Mouse (Mus musculus): ENCODE results near the gene Tmem110.

Gene Tmem110

DNA sequence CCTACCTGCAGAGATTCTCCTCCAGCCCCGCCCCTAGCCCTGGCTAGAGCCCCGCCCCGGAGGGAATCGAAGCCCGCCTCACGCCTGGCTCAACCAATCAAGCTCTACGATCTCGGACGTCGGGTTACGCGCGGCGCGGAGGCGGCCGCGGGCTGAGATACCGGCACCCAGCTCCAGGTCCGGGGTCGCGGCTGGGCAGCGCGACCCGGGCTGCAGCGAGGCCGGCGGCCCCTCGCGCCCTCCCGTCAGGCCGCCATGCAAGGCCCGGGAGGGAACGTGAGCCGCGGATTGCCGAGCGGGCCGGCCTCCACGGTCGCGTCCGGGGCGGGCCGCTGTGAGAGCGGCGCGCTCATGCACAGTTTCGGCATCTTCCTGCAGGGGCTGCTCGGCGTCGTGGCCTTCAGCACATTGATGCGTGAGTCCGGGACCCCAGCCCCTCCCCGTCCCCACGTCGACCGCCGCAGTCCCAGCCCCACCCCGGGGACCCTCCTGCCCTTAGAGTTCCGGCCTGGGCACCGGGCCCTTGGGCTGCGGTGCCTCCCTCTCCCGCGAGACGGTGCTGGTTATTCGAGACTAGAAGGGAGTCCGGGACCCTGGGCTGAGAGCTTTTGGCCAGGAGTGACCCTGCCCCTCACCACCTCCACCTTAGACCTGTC lies at the start of gene Tmem110:
Gene Tmem110, plus strand, starts transcription at position 115 of the 656 bp plus-strand sequence.
- DNase-seq: peak; percentile 87

DNA sequence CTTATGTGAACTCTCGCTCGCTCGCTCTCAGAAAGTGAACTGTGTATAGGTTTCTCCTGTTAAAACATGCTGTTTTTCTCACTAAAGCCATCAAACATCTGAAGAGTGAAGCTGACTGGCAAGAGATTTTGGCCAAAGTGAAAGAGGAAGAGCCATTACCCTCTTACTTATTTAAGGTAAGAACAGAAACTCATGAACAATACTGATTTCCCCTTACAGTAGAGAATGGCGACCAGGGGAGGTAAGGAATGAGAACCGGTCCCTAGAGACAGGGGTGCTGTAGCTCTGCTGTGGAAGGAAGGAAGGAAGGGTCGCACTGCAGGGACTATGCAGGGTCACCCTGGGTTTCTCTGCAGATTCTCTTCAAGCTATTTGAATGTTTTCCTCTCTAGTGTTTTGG lies 40.8 kb upstream of the Tmem110 start:
- DNase-seq: no peak

DNA sequence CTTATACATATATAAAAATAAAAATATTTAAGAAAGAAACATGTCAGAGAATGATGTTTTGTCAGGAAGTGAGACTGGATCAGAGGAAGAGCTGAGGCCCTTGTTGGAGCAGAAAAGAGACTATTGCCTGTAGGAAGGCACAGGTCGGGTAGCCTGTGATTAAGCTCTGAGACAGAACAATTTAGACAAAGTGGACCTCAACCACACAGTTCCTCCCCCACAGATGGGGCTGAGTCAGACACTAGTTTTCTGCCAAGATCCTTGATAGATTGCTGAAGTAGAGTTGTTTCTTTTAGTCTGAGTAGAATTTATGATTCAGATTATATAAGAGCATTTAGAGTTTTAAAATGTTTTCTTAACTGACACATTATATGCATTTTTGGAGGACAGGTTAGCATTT lies 35.9 kb upstream of the Tmem110 start:
- DNase-seq: no peak

- DNase-seq: no peak
Observed at GRCm38 (mm10) chr14:30792871-30793270, 32.5 kb upstream of the Tmem110 start.

DNA sequence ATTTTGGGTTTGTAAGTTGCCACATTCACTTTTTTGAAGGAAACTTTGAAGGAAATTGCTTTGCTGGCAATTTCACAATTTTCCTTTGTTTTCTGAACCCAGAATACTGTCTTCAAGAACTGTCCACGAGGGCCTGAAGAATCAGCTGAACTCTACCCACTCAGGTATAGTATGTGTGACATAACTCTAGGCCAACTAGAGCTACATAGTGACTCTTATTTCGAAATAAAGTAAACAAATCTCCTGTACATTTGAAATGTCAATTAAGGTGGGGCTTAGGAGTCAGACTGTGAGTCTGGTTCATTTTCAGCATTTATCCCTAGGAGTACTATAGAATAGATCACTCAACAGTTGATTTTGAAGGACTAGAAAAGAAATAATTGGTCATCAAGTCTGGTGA lies 23.6 kb upstream of the Tmem110 start:
- DNase-seq: no peak

- DNase-seq: no peak
Observed at GRCm38 (mm10) chr14:30821136-30821535, 4.3 kb upstream of the Tmem110 start.

GRCm38 (mm10) chr14:30824456-30824995 lies 864 bp upstream of the Tmem110 start:
- DNase-seq: no peak

DNA sequence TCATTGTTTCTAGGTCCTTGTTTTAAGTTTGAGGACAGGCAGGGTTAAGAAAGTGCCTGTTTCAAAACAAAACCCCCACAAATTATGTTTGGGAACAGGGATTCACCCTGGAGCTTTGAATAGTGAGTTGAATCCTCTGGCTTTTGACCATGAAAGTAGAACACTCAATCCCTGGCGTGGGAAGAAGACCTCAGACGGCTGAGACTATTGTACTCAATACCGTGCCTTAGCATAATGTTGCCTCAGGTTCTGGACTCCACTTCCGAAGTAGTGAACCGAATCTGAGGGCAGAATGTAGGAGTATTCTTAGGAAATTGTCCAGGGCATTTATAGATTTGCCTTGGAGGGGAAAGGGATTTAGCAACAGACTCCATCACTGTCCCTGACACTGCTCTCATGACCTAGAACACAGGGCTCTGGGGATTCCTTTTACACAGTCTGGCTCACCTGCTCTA lies 342 bp upstream of the Tmem110 start:
- DNase-seq: no peak

GRCm38 (mm10) chr14:30826174-30827140 lies 1.1 kb downstream of the Tmem110 start:
- DNase-seq: no peak

GRCm38 (mm10) chr14:30827480-30827879 lies 2.1 kb downstream of the Tmem110 start:
- DNase-seq: no peak

DNA sequence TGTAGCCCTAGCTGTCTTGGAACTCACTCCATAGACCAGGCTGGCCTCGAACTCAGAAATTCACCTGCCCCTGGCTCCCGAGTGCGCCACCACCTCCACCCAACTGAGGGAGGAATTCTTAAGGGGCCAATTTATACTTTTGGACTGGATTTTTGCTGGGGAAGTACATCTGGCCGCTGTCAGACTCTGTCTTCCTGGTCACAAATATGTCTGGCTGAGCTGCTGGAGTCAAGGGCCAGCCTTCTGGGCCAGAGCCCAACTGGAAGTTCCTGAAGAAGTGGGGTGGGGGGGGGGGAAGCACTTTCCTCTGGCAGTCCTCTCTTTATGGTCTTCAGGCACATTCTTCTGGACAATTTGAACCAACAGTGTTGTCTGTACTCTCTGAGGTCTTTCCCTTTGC lies 2.7 kb downstream of the Tmem110 start:
- no peak for DNase-seq

GRCm38 (mm10) chr14:30828635-30829460 lies 3.5 kb downstream of the Tmem110 start:
- DNase-seq: no peak

DNA sequence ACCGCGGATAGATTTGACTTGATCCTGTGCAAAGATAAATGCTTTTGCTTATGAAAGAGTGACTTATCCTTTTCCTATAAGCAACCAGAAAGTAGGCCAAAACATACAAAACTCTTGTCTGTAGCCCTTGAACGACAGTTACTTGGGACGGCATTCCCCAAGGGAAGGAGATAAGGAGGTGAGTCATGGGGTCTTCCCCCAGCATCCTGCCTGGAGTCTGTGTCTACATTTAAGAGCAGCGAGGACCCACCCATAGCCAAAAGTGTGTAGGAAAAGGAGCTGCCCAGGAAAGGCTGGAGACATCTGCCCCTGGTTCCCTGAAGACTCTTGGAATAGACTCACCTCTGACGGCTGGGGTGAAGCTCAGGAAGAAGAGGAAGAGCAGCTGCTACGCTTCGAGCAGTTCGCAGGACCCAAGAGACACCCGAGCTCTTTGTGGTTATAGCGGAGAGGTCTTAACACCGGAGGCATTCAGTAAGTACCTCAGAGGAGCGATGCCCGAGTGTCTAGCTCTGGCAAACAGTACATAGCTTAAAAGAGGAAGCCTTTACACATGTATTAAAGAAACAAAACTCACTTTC lies 12.1 kb downstream of the Tmem110 start:
- DNase-seq: no peak

GRCm38 (mm10) chr14:30843701-30844100 lies 18.3 kb downstream of the Tmem110 start:
- DNase-seq: no peak

DNA sequence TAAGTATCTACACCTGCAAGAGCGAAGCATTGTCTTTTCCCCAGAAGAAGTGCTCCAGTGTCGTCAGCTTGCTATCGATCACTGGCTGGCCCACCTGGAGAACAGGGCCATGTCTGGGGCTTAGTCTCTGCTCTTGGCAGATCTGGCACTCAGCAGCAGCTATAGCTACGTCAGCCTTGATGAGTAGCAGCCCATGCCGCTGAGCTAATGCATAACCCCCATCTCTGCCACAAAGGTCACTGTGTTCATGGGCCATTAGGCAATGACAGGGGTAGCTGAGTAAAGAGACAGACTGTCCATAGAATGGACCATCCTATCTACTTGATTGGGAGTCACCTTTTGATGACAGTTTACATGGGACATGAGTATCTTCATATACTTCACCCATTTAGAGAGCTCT lies 25.1 kb downstream of the Tmem110 start:
- DNase-seq: no peak

DNA sequence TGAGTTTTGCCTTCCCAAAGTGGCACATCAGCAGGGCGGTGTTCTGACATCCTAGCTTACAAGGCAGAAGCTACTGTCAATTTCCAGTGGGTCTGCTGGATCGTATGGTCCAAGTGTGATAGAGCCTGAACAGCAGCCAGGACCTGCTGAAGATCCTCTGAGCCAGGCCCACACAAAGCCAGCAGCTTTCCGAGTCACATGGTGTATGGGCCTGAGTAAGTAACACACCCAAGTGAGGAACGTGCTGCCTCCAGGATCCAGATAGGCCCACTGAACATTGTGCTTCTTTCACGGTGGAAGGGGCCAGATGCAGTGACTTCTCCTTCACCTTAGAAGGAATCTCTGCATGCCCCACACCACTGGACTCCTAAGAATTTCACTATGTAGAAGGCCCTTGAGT lies 26.9 kb downstream of the Tmem110 start:
- DNase-seq: no peak

- no peak for DNase-seq
Observed at GRCm38 (mm10) chr14:30855316-30855715, 29.9 kb downstream of the Tmem110 start.

GRCm38 (mm10) chr14:30856885-30857507 lies 31.6 kb downstream of the Tmem110 start:
- no peak for DNase-seq

DNA sequence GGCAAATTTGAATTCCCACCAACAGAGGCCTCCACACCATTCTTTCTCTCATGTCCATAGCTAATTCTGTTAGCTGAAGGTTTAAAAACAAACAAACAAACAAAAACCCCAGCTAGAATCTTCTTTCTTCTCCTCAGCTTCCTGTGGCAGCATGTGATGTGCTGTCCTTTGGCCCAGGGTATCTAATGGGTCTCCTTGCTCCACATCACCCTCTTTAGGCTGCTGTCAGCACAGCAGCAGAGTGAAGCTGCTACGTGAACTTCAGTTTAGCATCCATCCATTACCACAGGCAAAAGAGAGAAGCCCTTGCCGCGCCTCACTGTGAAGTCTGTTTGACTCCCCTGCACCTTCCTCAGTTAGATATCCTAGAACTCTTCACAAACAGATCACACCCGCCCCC lies 32.6 kb downstream of the Tmem110 start:
- no peak for DNase-seq

- DNase-seq: no peak
Observed at GRCm38 (mm10) chr14:30861421-30862125, 36.2 kb downstream of the Tmem110 start.

DNA sequence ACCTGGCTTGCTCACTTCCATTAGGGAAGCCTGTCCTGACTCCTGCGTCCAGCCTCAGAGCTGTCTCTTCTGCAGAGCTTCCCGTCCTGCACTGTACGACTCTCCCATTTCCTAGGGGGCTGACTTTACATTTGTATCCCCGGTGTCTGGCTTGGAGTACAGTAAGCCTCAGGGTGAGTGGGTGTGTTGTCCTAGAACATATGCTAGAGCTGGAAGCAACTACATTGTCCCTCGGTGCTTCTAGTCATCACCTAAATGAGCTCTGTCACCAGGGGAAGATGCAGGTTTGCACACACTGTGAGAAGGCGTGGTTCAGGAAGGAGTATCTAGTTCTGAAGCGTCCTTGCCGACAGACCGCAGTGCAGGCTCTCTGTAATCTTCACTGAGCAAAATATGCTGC lies 37.0 kb downstream of the Tmem110 start:
- no peak for DNase-seq

Measured in retina, postnatal 1 day (tissue).